In genomic region chr1:75505956-75506831, GRCm38 (mm10) we compare ENCODE assay signal across 8 mouse cellular contexts. TPM values are rescaled to one million over a fixed set of nuclear protein-coding genes. Genes with fewer than 3 reads are reported as not detected.
DNase-seq lines count a peak whose midpoint lies in the region; ATAC-seq and TF ChIP-seq lines count a peak whose summit lies in the region.

Gene Obsl1 (minus strand): TSS chr1:75506452.

- TF ChIP-seq CTCF in G1E (IDR thresholded peaks at IDR 0.05; ENCODE audit: low read depth, low read length) = no peak

- H3K4me2 ChIP-seq in forebrain, embryonic 15.5 days (replicated peaks) = peak within 1 kb of the TSS; percentile 91
- peak within 1 kb of the TSS; percentile 96 for H3K4me2 ChIP-seq in stomach, embryonic 16.5 days (ENCODE audit: low read depth, low read length)

- no peak for DNase-seq in G1E (ENCODE audit: low spot score)
- DNase-seq in adrenal gland, postnatal 4 days (ENCODE audit: low spot score in 2 of 2) = peak; percentile 49 to 64
- peak; percentile 70 to 78 for DNase-seq in heart, postnatal 36 days
- DNase-seq in left cerebral cortex, postnatal 10 days (ENCODE audit: extremely low spot score in 1 of 2, low spot score in 2 of 2) = peak in 1 of 2 experiments; percentile 88
- peak; percentile 85 for DNase-seq in midbrain, embryonic 10.5 days (ENCODE audit: low spot score)

- no peaks in the 10 kb centered on the region for H3K36me3 ChIP-seq in G1E (replicated peaks)
- peaks cover 2% of the 10 kb centered on the region for H3K36me3 ChIP-seq in forebrain, embryonic 15.5 days
- H3K36me3 ChIP-seq in midbrain, embryonic 10.5 days = peaks cover 27% of the 10 kb centered on the region
- peaks cover 11% of the 10 kb centered on the region for H3K36me3 ChIP-seq in stomach, embryonic 16.5 days (ENCODE audit: control insufficient read depth, insufficient read depth, low read length)

- no peaks in the 10 kb centered on the region; the same call in 1 of the 2 replicates for H3K4me1 ChIP-seq in G1E (ENCODE audit: insufficient read depth, low read depth, low read length)
- peaks cover 28% of the 10 kb centered on the region for H3K4me1 ChIP-seq in forebrain, embryonic 15.5 days
- peaks cover 68% of the 10 kb centered on the region for H3K4me1 ChIP-seq in midbrain, embryonic 10.5 days
- H3K4me1 ChIP-seq in stomach, embryonic 16.5 days (ENCODE audit: control insufficient read depth, insufficient read depth, low read length) = peaks cover 34% of the 10 kb centered on the region

- H3K27ac ChIP-seq in forebrain, embryonic 15.5 days (replicated peaks) = peak within 1 kb of the TSS; percentile 78
- H3K27ac ChIP-seq in midbrain, embryonic 10.5 days (replicated peaks) = peak within 1 kb of the TSS; percentile 97
- peak within 1 kb of the TSS; percentile 89 for H3K27ac ChIP-seq in stomach, embryonic 16.5 days (ENCODE audit: low read length)

- H3K9me3 ChIP-seq in G1E (replicated peaks) = peaks cover 10% of the 10 kb centered on the region
- no peaks in the 10 kb centered on the region for H3K9me3 ChIP-seq in forebrain, embryonic 15.5 days
- H3K9me3 ChIP-seq in midbrain, embryonic 10.5 days (replicated peaks) = no peaks in the 10 kb centered on the region
- no peaks in the 10 kb centered on the region for H3K9me3 ChIP-seq in stomach, embryonic 16.5 days (replicated peaks; ENCODE audit: control insufficient read depth, low read length)

- intact Hi-C loops in heart, postnatal 36 days (cut with DNase I) = loop anchor here (2.0 kb wide), 4 partner anchors 25 to 91 kb away; no protein-coding TSS in a partner anchor
- intact Hi-C loops in left cerebral cortex, postnatal 10 days (cut with DNase I) = no loop called here

- WGBS in forebrain, embryonic 15.5 days = under 1% methylated on average over 65 of the region's 65 CpGs
- under 1% methylated on average over 65 of the region's 65 CpGs for WGBS in midbrain, embryonic 10.5 days
- under 1% methylated on average over 63 of the region's 65 CpGs for WGBS in stomach, embryonic 16.5 days

- peaks cover 39% of the 10 kb centered on the region; the same call in 1 of the 2 replicates for H3K27me3 ChIP-seq in G1E (ENCODE audit: insufficient read depth, low read length)
- H3K27me3 ChIP-seq in forebrain, embryonic 15.5 days = no peaks in the 10 kb centered on the region
- peaks cover 74% of the 10 kb centered on the region for H3K27me3 ChIP-seq in midbrain, embryonic 10.5 days (ENCODE audit: low read depth, poor library complexity, severe bottlenecking)
- H3K27me3 ChIP-seq in stomach, embryonic 16.5 days (ENCODE audit: control insufficient read depth, insufficient read depth, low read length) = no peaks in the 10 kb centered on the region

- peak within 1 kb of the TSS; percentile 17; the same call in 1 of the 2 replicates for H3K4me3 ChIP-seq in G1E (ENCODE audit: low read depth, low read length)
- peak within 1 kb of the TSS; percentile 88 for H3K4me3 ChIP-seq in forebrain, embryonic 15.5 days
- peak within 1 kb of the TSS; percentile 78 for H3K4me3 ChIP-seq in midbrain, embryonic 10.5 days
- peak within 1 kb of the TSS; percentile 90 for H3K4me3 ChIP-seq in stomach, embryonic 16.5 days (replicated peaks; ENCODE audit: low read length)

- peak within 1 kb of the TSS; percentile 93 for H3K9ac ChIP-seq in forebrain, embryonic 15.5 days (replicated peaks)
- H3K9ac ChIP-seq in stomach, embryonic 16.5 days (ENCODE audit: low read length) = peak within 1 kb of the TSS; percentile 83

- no peak for ATAC-seq in G1E (ENCODE audit: extremely low read depth, insufficient number of reproducible peaks, low FRiP score, poor library complexity, severe bottlenecking)
- peak; percentile 68 for ATAC-seq in forebrain, embryonic 15.5 days (replicated peaks)
- ATAC-seq in stomach, embryonic 16.5 days (ENCODE audit: insufficient read depth, low FRiP score) = peak; percentile 92
- ATAC-seq in CD4-positive, CD25-positive, alpha-beta regulatory T cell, adult 4 months = no peak

RNA-seq across cellular contexts. Expression of gene Obsl1, which starts in this region (rescaled TPM):
- total RNA-seq in G1E (2014; fragmentation: Nextera tagmentation) (not detected in 2 replicates), G1E (2017) (0.05 and 0.17 TPM in 2 replicates)
- polyA plus RNA-seq in G1E (2012) = not detected in 2 replicates
- total RNA-seq in adrenal gland, postnatal 4 days (2021) = 100 to 1,000 TPM; 241 to 242 TPM
- polyA plus RNA-seq in forebrain, embryonic 15.5 days (2015; fragmentation: Nextera tagmentation; extraction: Ambion mirVana) = 21.7 and 21.9 TPM in 2 replicates
- total RNA-seq in heart, postnatal 36 days (2021) = 100 to 1,000 TPM; 130 to 136 TPM
- total RNA-seq in left cerebral cortex, postnatal 10 days (2021) = 10 to 100 TPM; 35.1 to 39.4 TPM
- 35.2 and 35.7 TPM in 2 replicates for polyA plus RNA-seq in midbrain, embryonic 10.5 days (2016; fragmentation: Nextera tagmentation; extraction: Ambion mirVana)
- 34.1 and 44.4 TPM in 2 replicates for polyA plus RNA-seq in stomach, embryonic 16.5 days (2015; fragmentation: Nextera tagmentation; extraction: Ambion mirVana)
- polyA plus RNA-seq in CD4-positive, CD25-positive, alpha-beta regulatory T cell, adult 4 months (2017; shearing (Covaris generic)) = not detected

Comparison
In these comparisons a context has a peak if more than half of its experiments do, and no peak if none do; other contexts are left out.
1. RNA of gene Obsl1 (total RNA-seq): 241 to 242 TPM in adrenal gland, postnatal 4 days, 130 to 136 TPM in heart, postnatal 36 days and 35.1 to 39.4 TPM in left cerebral cortex, postnatal 10 days; 0.05 to 0.17 TPM in G1E; every median in the first group is over 10 times any median in the second.
2. RNA of gene Obsl1 (polyA plus RNA-seq): 34.1 to 44.4 TPM in stomach, embryonic 16.5 days, 35.2 to 35.7 TPM in midbrain, embryonic 10.5 days and 21.7 to 21.9 TPM in forebrain, embryonic 15.5 days; not detected in G1E and not detected in CD4-positive, CD25-positive, alpha-beta regulatory T cell, adult 4 months; every median in the first group is over 10 times any median in the second.
3. ATAC-seq: peak in forebrain, embryonic 15.5 days (single experiment) and stomach, embryonic 16.5 days (single experiment); none in G1E (single experiment) and CD4-positive, CD25-positive, alpha-beta regulatory T cell, adult 4 months (single experiment).
4. H3K4me3 ChIP-seq: peak in every context shown above with its lines; median percentile 90 in stomach, embryonic 16.5 days; 88 in forebrain, embryonic 15.5 days; 78 in midbrain, embryonic 10.5 days; 17 in G1E.
5. Peak in every context shown above with its lines, with median percentiles within 50 percentile points of each other: H3K27ac ChIP-seq.